Mouse (Mus musculus) A20 (cell line): ENCODE measurements around the gene Gm20931.
"Not testable (repeated sequence)": the region's sequence is repeated elsewhere in the genome, so short reads cannot be mapped to it uniquely, and the experiment has no call there.

Source experiments
- DNase-seq: peaks from one replicate; pipeline ENCODE4 v3.0.0-alpha.2; 2011; ENCODE audit warnings: low read depth, low spot score

The Gm20931 gene

GRCm38 (mm10) chrY:55213420-55213819, at the start of gene Gm20931:
Gene Gm20931, plus strand, starts transcription at chrY:55213720.
- not testable (repeated sequence) for DNase-seq
